Mouse (Mus musculus): ENCODE measurements around the gene Grk5. TPM values are rescaled to one million over a fixed set of nuclear protein-coding genes. Genes with fewer than 3 reads are reported as not detected.

Grk5 gene
- polyA plus RNA-seq, 1 experiment from 2014 or later, result 1.1 TPM

- TF ChIP-seq CTCF (IDR thresholded peaks at IDR 0.05; ENCODE audit: low read depth) (no peak), EP300 (optimal IDR thresholded peaks at IDR 0.05) (no peak)
- no peak overlapping the region for H3K4me3 ChIP-seq (ENCODE audit: low read depth, low read length)
- WGBS, result 80% methylated on average over 2 of the region's 3 CpGs
- H3K27me3 ChIP-seq (ENCODE audit: control insufficient read depth, insufficient read depth, low read length), result no peaks in the 10 kb centered on the region
- no peaks in the 10 kb centered on the region for H3K9me3 ChIP-seq (ENCODE audit: control insufficient read depth, low read length)
- H3K4me2 ChIP-seq (replicated peaks; ENCODE audit: low read depth), result no peak overlapping the region
- H3K9ac ChIP-seq (ENCODE audit: low read length), result no peak overlapping the region
- ATAC-seq (ENCODE audit: low FRiP score, low TSS enrichment), result no peak
- H3K4me1 ChIP-seq (replicated peaks; ENCODE audit: control insufficient read depth, insufficient read depth), result no peaks in the 10 kb centered on the region
- no peaks in the 10 kb centered on the region for H3K36me3 ChIP-seq (ENCODE audit: control insufficient read depth, insufficient read depth, low read length)
- DNase-seq (ENCODE audit: low spot score), result no peak
- no peak overlapping the region for H3K27ac ChIP-seq (replicated peaks)
These were observed 174.8 kb downstream of the Grk5 start for GRCm38 (mm10) chr19:61064386-61064785.

GRCm38 (mm10) chr19:61065011-61065410, 175.5 kb downstream of the Grk5 start:
- 91% methylated on average over 1 of the region's 1 CpGs for WGBS
- Histone ChIP-seq H3K4me3 (ENCODE audit: low read depth, low read length) (no peak overlapping the region), H3K27me3 (ENCODE audit: control insufficient read depth, insufficient read depth, low read length) (no peaks in the 10 kb centered on the region), H3K9ac (ENCODE audit: low read length) (no peak overlapping the region), H3K27ac (replicated peaks) (no peak overlapping the region), H3K4me1 (replicated peaks; ENCODE audit: control insufficient read depth, insufficient read depth) (no peaks in the 10 kb centered on the region), H3K4me2 (replicated peaks; ENCODE audit: low read depth) (no peak overlapping the region), H3K9me3 (ENCODE audit: control insufficient read depth, low read length) (no peaks in the 10 kb centered on the region), H3K36me3 (ENCODE audit: control insufficient read depth, insufficient read depth, low read length) (no peaks in the 10 kb centered on the region)
- ATAC-seq (ENCODE audit: low FRiP score, low TSS enrichment), result no peak
- DNase-seq (ENCODE audit: low spot score), result no peak
- TF ChIP-seq EP300 (optimal IDR thresholded peaks at IDR 0.05) (no peak), CTCF (IDR thresholded peaks at IDR 0.05; ENCODE audit: low read depth) (peak; percentile 49)

GRCm38 (mm10) chr19:61078622-61079021, 189.1 kb downstream of the Grk5 start:
- Histone ChIP-seq H3K9me3 (ENCODE audit: control insufficient read depth, low read length) (no peaks in the 10 kb centered on the region), H3K4me3 (ENCODE audit: low read depth, low read length) (no peak overlapping the region), H3K36me3 (ENCODE audit: control insufficient read depth, insufficient read depth, low read length) (no peaks in the 10 kb centered on the region), H3K27ac (replicated peaks) (no peak overlapping the region), H3K4me2 (replicated peaks; ENCODE audit: low read depth) (no peak overlapping the region), H3K4me1 (replicated peaks; ENCODE audit: control insufficient read depth, insufficient read depth) (no peaks in the 10 kb centered on the region), H3K9ac (ENCODE audit: low read length) (no peak overlapping the region), H3K27me3 (ENCODE audit: control insufficient read depth, insufficient read depth, low read length) (no peaks in the 10 kb centered on the region)
- DNase-seq (ENCODE audit: low spot score) (no peak), ATAC-seq (ENCODE audit: low FRiP score, low TSS enrichment) (no peak)
- TF ChIP-seq CTCF (IDR thresholded peaks at IDR 0.05; ENCODE audit: low read depth) (no peak), EP300 (optimal IDR thresholded peaks at IDR 0.05) (no peak)
- 87% methylated on average over 3 of the region's 3 CpGs for WGBS

GRCm38 (mm10) chr19:61080251-61080749, 190.8 kb downstream of the Grk5 start:
- no peak for TF ChIP-seq EP300 (optimal IDR thresholded peaks at IDR 0.05)
- TF ChIP-seq CTCF (IDR thresholded peaks at IDR 0.05; ENCODE audit: low read depth), result no peak
- H3K4me1 ChIP-seq (replicated peaks; ENCODE audit: control insufficient read depth, insufficient read depth), result no peaks in the 10 kb centered on the region
- ATAC-seq (ENCODE audit: low FRiP score, low TSS enrichment) (no peak), DNase-seq (ENCODE audit: low spot score) (no peak)
- no peak overlapping the region for H3K4me2 ChIP-seq (replicated peaks; ENCODE audit: low read depth)
- no peak overlapping the region for H3K9ac ChIP-seq (ENCODE audit: low read length)
- WGBS, result 77% methylated on average over 5 of the region's 5 CpGs
- no peak overlapping the region for H3K27ac ChIP-seq (replicated peaks)
- no peaks in the 10 kb centered on the region for H3K27me3 ChIP-seq (ENCODE audit: control insufficient read depth, insufficient read depth, low read length)
- H3K36me3 ChIP-seq (ENCODE audit: control insufficient read depth, insufficient read depth, low read length), result no peaks in the 10 kb centered on the region
- H3K4me3 ChIP-seq (ENCODE audit: low read depth, low read length), result no peak overlapping the region
- H3K9me3 ChIP-seq (ENCODE audit: control insufficient read depth, low read length), result no peaks in the 10 kb centered on the region

- TF ChIP-seq CTCF (IDR thresholded peaks at IDR 0.05; ENCODE audit: low read depth), result no peak
- TF ChIP-seq EP300 (optimal IDR thresholded peaks at IDR 0.05), result no peak
- no peak for DNase-seq (ENCODE audit: low spot score)
- H3K27me3 ChIP-seq (ENCODE audit: control insufficient read depth, insufficient read depth, low read length), result no peaks in the 10 kb centered on the region
- WGBS, result 89% methylated on average over 8 of the region's 8 CpGs
- no peak overlapping the region for H3K4me3 ChIP-seq (ENCODE audit: low read depth, low read length)
- no peaks in the 10 kb centered on the region for H3K9me3 ChIP-seq (ENCODE audit: control insufficient read depth, low read length)
- no peak overlapping the region for H3K27ac ChIP-seq (replicated peaks)
- ATAC-seq (ENCODE audit: low FRiP score, low TSS enrichment), result no peak
- H3K36me3 ChIP-seq (ENCODE audit: control insufficient read depth, insufficient read depth, low read length), result no peaks in the 10 kb centered on the region
- no peak overlapping the region for H3K4me2 ChIP-seq (replicated peaks; ENCODE audit: low read depth)
- H3K4me1 ChIP-seq (replicated peaks; ENCODE audit: control insufficient read depth, insufficient read depth), result no peaks in the 10 kb centered on the region
- H3K9ac ChIP-seq (ENCODE audit: low read length), result no peak overlapping the region
These were observed 193.5 kb downstream of the Grk5 start for GRCm38 (mm10) chr19:61083006-61083405.

- WGBS, result 40% methylated on average over 4 of the region's 4 CpGs
- TF ChIP-seq EP300 (optimal IDR thresholded peaks at IDR 0.05) (no peak), CTCF (IDR thresholded peaks at IDR 0.05; ENCODE audit: low read depth) (peak; percentile 98)
- Histone ChIP-seq H3K4me2 (replicated peaks; ENCODE audit: low read depth) (no peak overlapping the region), H3K4me1 (replicated peaks; ENCODE audit: control insufficient read depth, insufficient read depth) (no peaks in the 10 kb centered on the region), H3K9me3 (ENCODE audit: control insufficient read depth, low read length) (no peaks in the 10 kb centered on the region), H3K27ac (replicated peaks) (no peak overlapping the region), H3K9ac (ENCODE audit: low read length) (no peak overlapping the region), H3K4me3 (ENCODE audit: low read depth, low read length) (no peak overlapping the region), H3K27me3 (ENCODE audit: control insufficient read depth, insufficient read depth, low read length) (no peaks in the 10 kb centered on the region), H3K36me3 (ENCODE audit: control insufficient read depth, insufficient read depth, low read length) (no peaks in the 10 kb centered on the region)
- ATAC-seq (ENCODE audit: low FRiP score, low TSS enrichment) (peak; percentile 49; the same call in 1 of the 2 replicates), DNase-seq (ENCODE audit: low spot score) (peak; percentile 88)
These were observed 194.8 kb downstream of the Grk5 start for GRCm38 (mm10) chr19:61084149-61084940.

All from stomach, postnatal 0 days (tissue).